Mouse (Mus musculus): Measurements from ENCODE around the gene Arhgap1. TPM values are rescaled to one million over a fixed set of nuclear protein-coding genes. Genes with fewer than 3 reads are reported as not detected.

Arhgap1 gene
- polyA plus RNA-seq, 2 experiments, result 105 to 121 TPM

GRCm38 (mm10) chr2:91638931-91639330, 10.7 kb upstream of the Arhgap1 start:
- Histone ChIP-seq H3K4me1 (ENCODE audit: control insufficient read depth, insufficient read depth, low read length) (no peaks in the 10 kb centered on the region), H3K4me2 (replicated peaks; ENCODE audit: low read depth, low read length, severe bottlenecking) (no peak overlapping the region), H3K36me3 (ENCODE audit: control insufficient read depth, insufficient read depth, low read length) (peaks cover 13% of the 10 kb centered on the region), H3K27ac (replicated peaks; ENCODE audit: low read depth, low read length) (no peak overlapping the region), H3K27me3 (ENCODE audit: control insufficient read depth, insufficient read depth, low read length) (no peaks in the 10 kb centered on the region), H3K4me3 (replicated peaks; ENCODE audit: low read length) (no peak overlapping the region), H3K9me3 (ENCODE audit: control insufficient read depth, low read length) (no peaks in the 10 kb centered on the region), H3K9ac (ENCODE audit: low read depth, low read length, severe bottlenecking) (no peak overlapping the region)
- DNase-seq (ENCODE audit: low spot score), result no peak
- ATAC-seq (ENCODE audit: low FRiP score, low read depth), result no peak
- 70% methylated on average over 6 of the region's 6 CpGs for WGBS
- no peak for TF ChIP-seq POLR2A (IDR thresholded peaks at IDR 0.05; ENCODE audit: borderline replicate concordance, extremely low read depth, insufficient read depth, insufficient read length)

GRCm38 (mm10) chr2:91642825-91643415, 6.7 kb upstream of the Arhgap1 start:
- no peak for ATAC-seq (ENCODE audit: low FRiP score, low read depth)
- Histone ChIP-seq H3K4me2 (replicated peaks; ENCODE audit: low read depth, low read length, severe bottlenecking) (no peak overlapping the region), H3K9ac (ENCODE audit: low read depth, low read length, severe bottlenecking) (no peak overlapping the region), H3K27ac (replicated peaks; ENCODE audit: low read depth, low read length) (no peak overlapping the region), H3K36me3 (ENCODE audit: control insufficient read depth, insufficient read depth, low read length) (peaks cover 52% of the 10 kb centered on the region), H3K4me3 (replicated peaks; ENCODE audit: low read length) (no peak overlapping the region), H3K4me1 (ENCODE audit: control insufficient read depth, insufficient read depth, low read length) (no peaks in the 10 kb centered on the region), H3K27me3 (ENCODE audit: control insufficient read depth, insufficient read depth, low read length) (no peaks in the 10 kb centered on the region), H3K9me3 (ENCODE audit: control insufficient read depth, low read length) (no peaks in the 10 kb centered on the region)
- TF ChIP-seq POLR2A (IDR thresholded peaks at IDR 0.05; ENCODE audit: borderline replicate concordance, extremely low read depth, insufficient read depth, insufficient read length), result no peak
- no peak for DNase-seq (ENCODE audit: low spot score)
- 89% methylated on average over 2 of the region's 2 CpGs for WGBS

- H3K4me3 ChIP-seq (replicated peaks; ENCODE audit: low read length), result no peak overlapping the region
- ATAC-seq (ENCODE audit: low FRiP score, low read depth) (no peak), DNase-seq (ENCODE audit: low spot score) (no peak)
- peaks cover 5% of the 10 kb centered on the region for H3K4me1 ChIP-seq (ENCODE audit: control insufficient read depth, insufficient read depth, low read length)
- WGBS, result 95% methylated on average over 11 of the region's 11 CpGs
- no peaks in the 10 kb centered on the region for H3K9me3 ChIP-seq (ENCODE audit: control insufficient read depth, low read length)
- H3K27ac ChIP-seq (replicated peaks; ENCODE audit: low read depth, low read length), result no peak overlapping the region
- H3K4me2 ChIP-seq (replicated peaks; ENCODE audit: low read depth, low read length, severe bottlenecking), result no peak overlapping the region
- no peak for TF ChIP-seq POLR2A (IDR thresholded peaks at IDR 0.05; ENCODE audit: borderline replicate concordance, extremely low read depth, insufficient read depth, insufficient read length)
- H3K36me3 ChIP-seq (ENCODE audit: control insufficient read depth, insufficient read depth, low read length), result peaks cover 53% of the 10 kb centered on the region
- H3K27me3 ChIP-seq (ENCODE audit: control insufficient read depth, insufficient read depth, low read length), result no peaks in the 10 kb centered on the region
- H3K9ac ChIP-seq (ENCODE audit: low read depth, low read length, severe bottlenecking), result no peak overlapping the region
Observed at GRCm38 (mm10) chr2:91644021-91644420, 5.6 kb upstream of the Arhgap1 start.

- Histone ChIP-seq H3K4me3 (replicated peaks; ENCODE audit: low read length) (no peak overlapping the region), H3K27me3 (ENCODE audit: control insufficient read depth, insufficient read depth, low read length) (no peaks in the 10 kb centered on the region), H3K4me2 (replicated peaks; ENCODE audit: low read depth, low read length, severe bottlenecking) (no peak overlapping the region), H3K9me3 (ENCODE audit: control insufficient read depth, low read length) (no peaks in the 10 kb centered on the region), H3K4me1 (ENCODE audit: control insufficient read depth, insufficient read depth, low read length) (peaks cover 5% of the 10 kb centered on the region), H3K9ac (ENCODE audit: low read depth, low read length, severe bottlenecking) (no peak overlapping the region), H3K36me3 (ENCODE audit: control insufficient read depth, insufficient read depth, low read length) (peaks cover 53% of the 10 kb centered on the region), H3K27ac (replicated peaks; ENCODE audit: low read depth, low read length) (no peak overlapping the region)
- no peak for DNase-seq (ENCODE audit: low spot score)
- no peak for TF ChIP-seq POLR2A (IDR thresholded peaks at IDR 0.05; ENCODE audit: borderline replicate concordance, extremely low read depth, insufficient read depth, insufficient read length)
- ATAC-seq (ENCODE audit: low FRiP score, low read depth), result no peak
- WGBS, result 99% methylated on average over 15 of the region's 15 CpGs
Observed at GRCm38 (mm10) chr2:91645354-91645753, 4.3 kb upstream of the Arhgap1 start.

GRCm38 (mm10) chr2:91645811-91646210, 3.8 kb upstream of the Arhgap1 start:
- H3K4me2 ChIP-seq (replicated peaks; ENCODE audit: low read depth, low read length, severe bottlenecking), result no peak overlapping the region
- H3K4me1 ChIP-seq (ENCODE audit: control insufficient read depth, insufficient read depth, low read length), result peaks cover 8% of the 10 kb centered on the region
- H3K9ac ChIP-seq (ENCODE audit: low read depth, low read length, severe bottlenecking), result no peak overlapping the region
- no peak for DNase-seq (ENCODE audit: low spot score)
- 95% methylated on average over 11 of the region's 11 CpGs for WGBS
- ATAC-seq (ENCODE audit: low FRiP score, low read depth), result no peak
- no peak overlapping the region for H3K4me3 ChIP-seq (replicated peaks; ENCODE audit: low read length)
- no peaks in the 10 kb centered on the region for H3K27me3 ChIP-seq (ENCODE audit: control insufficient read depth, insufficient read depth, low read length)
- peaks cover 53% of the 10 kb centered on the region for H3K36me3 ChIP-seq (ENCODE audit: control insufficient read depth, insufficient read depth, low read length)
- no peak for TF ChIP-seq POLR2A (IDR thresholded peaks at IDR 0.05; ENCODE audit: borderline replicate concordance, extremely low read depth, insufficient read depth, insufficient read length)
- no peak overlapping the region for H3K27ac ChIP-seq (replicated peaks; ENCODE audit: low read depth, low read length)
- H3K9me3 ChIP-seq (ENCODE audit: control insufficient read depth, low read length), result no peaks in the 10 kb centered on the region
